Mouse (Mus musculus) C2C12 (cell line): ENCODE measurements around the gene Ndufa11.

Experiments
- CEBPB ChIP-seq: IDR thresholded peaks from one replicate; pipeline ENCODE4 v1.6.1; 2011; ENCODE audit warnings: low read depth, mild to moderate bottlenecking, control low read depth, moderate library complexity
- CTCF ChIP-seq: IDR thresholded peaks from one replicate; pipeline ENCODE4 v1.5.1; 2011; ENCODE audit not compliant: control insufficient read depth, insufficient read depth, insufficient read length
- MAX ChIP-seq: IDR thresholded peaks from one replicate; pipeline ENCODE4 v1.6.1; 2011; ENCODE audit warnings: mild to moderate bottlenecking, control low read depth
- MYOD1 ChIP-seq: IDR thresholded peaks from one replicate; pipeline ENCODE4 v1.6.1; 2011; ENCODE audit warnings: low read depth; ENCODE audit not compliant: control insufficient read depth, insufficient read length
- MYOG ChIP-seq: IDR thresholded peaks from one replicate; pipeline ENCODE4 v1.6.1; 2011; ENCODE audit not compliant: control insufficient read depth, insufficient read length; ENCODE audit errors: extremely low read depth
- USF1 ChIP-seq: IDR thresholded peaks from one replicate; pipeline ENCODE4 v1.6.1; 2011; ENCODE audit warnings: low read depth, mild to moderate bottlenecking, control low read depth, moderate library complexity

DNA sequence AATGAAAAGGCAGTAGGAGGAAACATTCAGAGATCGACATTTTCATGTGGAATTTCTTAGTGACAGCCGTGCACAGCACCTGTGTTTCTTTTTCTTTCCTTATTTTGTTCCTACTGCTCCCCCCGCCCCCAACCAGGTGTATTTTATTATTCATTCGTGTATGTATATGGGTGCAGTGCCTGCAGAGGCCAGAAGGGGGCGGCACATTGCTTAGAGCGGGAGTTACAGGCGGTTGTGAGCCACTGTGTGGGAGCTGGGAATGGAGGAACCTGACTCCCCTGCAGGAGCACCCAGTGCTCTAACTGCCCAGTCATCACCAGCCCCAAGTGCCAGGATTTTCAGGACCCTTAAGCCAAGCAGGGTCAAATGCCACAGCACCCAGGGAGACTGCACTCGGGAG is 19.0 kb downstream of the Ndufa11 start:
- TF ChIP-seq CTCF = no peak
- no peak for TF ChIP-seq CEBPB
- no peak for TF ChIP-seq USF1
- TF ChIP-seq MAX = no peak
- TF ChIP-seq MYOG = no peak
- no peak for TF ChIP-seq MYOD1
